Mouse (Mus musculus): Measurements from ENCODE around the gene Rasl11b. TPM values are rescaled to one million over a fixed set of nuclear protein-coding genes. Genes with fewer than 3 reads are reported as not detected.

Gene Rasl11b
- total RNA-seq (2015; ENCODE audit: low replicate concordance) (0.58 and 0.63 TPM in 2 replicates), total RNA-seq (2017; ENCODE audit: low replicate concordance) (0.70 TPM in 1 of 2 replicates, not detected in the other)

- ATAC-seq (replicated peaks; ENCODE audit: low FRiP score, poor library complexity, severe bottlenecking): peak; percentile 66; the same call in 1 of the 2 replicates
These were observed at the start of gene Rasl11b for GRCm38 (mm10) chr5:74194841-74195613. Rasl11b (plus strand) TSS chr5:74195286.

GRCm38 (mm10) chr5:74147631-74148030, 47.5 kb upstream of the Rasl11b start:
- ATAC-seq (replicated peaks; ENCODE audit: low FRiP score, poor library complexity, severe bottlenecking): no peak

DNA sequence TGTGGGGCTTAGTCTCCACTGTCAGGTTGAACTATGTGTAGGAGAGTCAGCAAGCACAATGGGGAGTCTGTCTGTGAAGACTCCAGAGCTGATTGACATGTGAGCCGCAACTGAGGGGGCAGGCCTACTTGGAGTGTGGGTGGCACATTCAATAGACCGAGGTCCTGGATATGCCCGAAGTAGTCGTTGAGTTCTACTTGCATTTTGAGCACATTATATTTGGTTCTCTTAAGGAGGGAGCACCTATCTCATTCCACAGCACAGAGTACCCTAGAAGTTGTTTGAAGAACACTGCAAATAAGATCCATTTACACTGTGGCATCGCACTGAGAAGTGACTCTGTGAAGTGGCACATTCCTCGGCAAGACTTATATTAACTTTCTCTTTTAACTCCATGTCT, 45.1 kb upstream of the Rasl11b start:
- no peak for ATAC-seq (replicated peaks; ENCODE audit: low FRiP score, poor library complexity, severe bottlenecking)

DNA sequence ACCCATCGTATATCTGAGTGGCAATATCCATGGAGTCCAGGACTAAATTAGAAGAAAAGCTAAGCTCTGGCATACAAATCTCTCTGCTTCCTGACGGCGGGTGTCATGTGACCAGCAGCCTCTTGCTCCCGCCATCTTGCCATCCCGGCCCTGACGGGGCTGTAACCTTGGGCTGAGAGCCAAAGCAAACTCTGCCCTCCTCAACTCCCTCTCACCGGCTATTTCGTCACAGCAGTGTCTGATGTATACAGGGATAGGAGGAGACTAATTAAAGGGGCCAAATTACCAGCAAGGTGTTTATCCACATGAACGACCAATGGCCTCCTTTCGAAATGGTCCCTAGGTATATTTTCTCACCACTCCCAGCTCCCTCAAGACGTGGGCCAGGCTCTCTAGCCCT, 43.3 kb upstream of the Rasl11b start:
- ATAC-seq (replicated peaks; ENCODE audit: low FRiP score, poor library complexity, severe bottlenecking): no peak

DNA sequence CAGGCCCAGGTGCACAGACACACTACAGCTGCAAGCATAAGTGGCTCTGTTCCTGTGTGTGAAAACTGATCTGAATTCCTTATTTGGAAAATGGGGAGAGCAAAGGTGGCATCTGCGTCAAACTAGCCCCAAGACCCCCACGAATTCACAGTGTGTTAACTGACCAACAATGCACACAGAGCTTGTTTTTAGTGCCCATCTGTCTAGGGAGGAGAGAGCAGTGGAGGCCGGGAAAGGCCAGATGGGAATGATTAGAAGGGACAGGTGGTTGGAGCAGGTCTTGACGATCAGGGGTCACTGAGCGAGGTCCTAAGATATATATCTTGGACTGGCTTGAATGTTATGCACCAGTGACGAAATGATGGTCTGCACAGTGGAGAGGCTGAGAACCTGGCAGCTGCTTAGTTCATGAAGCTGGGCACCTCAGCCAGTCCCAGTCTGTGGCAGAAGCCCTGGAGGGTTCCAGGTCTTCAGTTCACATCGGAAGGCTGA, 39.2 kb upstream of the Rasl11b start:
- no peak for ATAC-seq (replicated peaks; ENCODE audit: low FRiP score, poor library complexity, severe bottlenecking)

DNA sequence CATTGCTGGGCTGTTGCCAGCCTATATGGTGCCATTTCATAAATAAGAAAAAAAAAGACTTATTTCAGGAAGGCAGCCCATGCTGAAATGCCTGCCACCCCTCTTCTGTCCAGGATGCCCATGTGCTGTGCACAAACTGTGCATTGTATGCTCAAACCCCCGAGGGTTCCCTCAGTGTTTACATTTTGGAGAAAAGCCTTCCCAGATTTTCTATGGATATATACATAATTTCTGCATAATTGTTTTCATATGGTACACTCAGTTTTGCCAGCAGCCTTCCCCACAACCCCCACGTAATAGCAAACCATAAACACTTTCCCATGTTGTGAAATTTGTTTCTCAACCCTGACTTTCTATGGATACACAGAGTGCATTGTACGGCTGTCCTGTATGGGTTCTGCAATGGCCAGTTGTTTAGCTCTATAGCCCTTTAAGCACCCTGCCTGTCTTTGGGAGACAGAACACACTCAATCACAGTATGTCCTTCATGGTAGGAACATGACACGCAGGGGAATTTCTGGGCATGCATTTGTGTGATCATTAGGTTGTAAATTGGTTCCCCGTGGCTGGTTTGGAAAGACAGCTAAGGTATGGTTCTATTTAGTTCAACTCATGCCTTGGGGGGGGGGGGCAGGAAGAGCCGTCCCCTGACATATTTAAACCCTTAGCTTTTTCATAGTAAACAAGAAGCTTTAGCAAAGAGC, 36.0 kb upstream of the Rasl11b start:
- no peak for ATAC-seq (replicated peaks; ENCODE audit: low FRiP score, poor library complexity, severe bottlenecking)

GRCm38 (mm10) chr5:74159906-74160305, 35.2 kb upstream of the Rasl11b start:
- ATAC-seq (replicated peaks; ENCODE audit: low FRiP score, poor library complexity, severe bottlenecking): no peak

DNA sequence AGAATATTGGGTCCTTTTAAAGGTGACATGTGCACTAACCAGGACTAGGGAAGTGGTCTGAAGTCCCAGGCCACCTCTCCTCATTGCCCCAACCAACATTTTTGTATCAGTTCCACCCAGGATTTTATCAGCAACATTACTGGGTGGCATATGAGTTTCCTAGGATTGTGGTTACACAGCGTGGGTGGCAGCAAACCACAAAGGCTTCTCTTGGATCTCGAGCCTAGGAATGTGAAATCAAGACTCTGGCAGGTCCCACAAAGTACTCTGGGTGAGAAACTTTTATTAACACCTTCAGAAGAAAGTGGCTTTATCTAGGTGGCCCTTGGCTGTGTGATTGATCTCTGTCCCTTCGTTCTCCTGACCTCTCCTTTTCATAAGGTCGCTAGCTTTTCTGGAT, 34.7 kb upstream of the Rasl11b start:
- no peak for ATAC-seq (replicated peaks; ENCODE audit: low FRiP score, poor library complexity, severe bottlenecking)

GRCm38 (mm10) chr5:74161297-74161926, 33.7 kb upstream of the Rasl11b start:
- no peak for ATAC-seq (replicated peaks; ENCODE audit: low FRiP score, poor library complexity, severe bottlenecking)

GRCm38 (mm10) chr5:74162013-74162412, 33.1 kb upstream of the Rasl11b start:
- ATAC-seq (replicated peaks; ENCODE audit: low FRiP score, poor library complexity, severe bottlenecking): no peak

DNA sequence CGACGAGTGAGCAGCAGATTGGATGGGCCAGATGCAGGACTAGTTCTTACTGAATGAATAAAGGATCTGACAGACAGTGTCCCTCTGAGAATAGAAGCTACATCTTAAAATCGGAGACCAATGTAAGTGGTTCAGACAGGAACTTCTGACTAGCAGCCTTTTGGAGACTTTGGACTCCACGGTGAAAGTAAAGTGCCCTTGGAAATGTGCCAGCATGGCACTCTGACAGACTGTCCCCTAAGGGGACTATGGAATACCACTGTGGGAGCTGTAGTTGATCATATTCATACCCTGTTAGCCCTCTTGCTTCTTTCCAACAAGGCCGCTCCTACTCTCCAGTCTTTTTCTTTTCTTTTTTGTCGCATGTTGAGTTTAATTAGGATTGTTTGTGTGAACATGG, 31.9 kb upstream of the Rasl11b start:
- no peak for ATAC-seq (replicated peaks; ENCODE audit: low FRiP score, poor library complexity, severe bottlenecking)

DNA sequence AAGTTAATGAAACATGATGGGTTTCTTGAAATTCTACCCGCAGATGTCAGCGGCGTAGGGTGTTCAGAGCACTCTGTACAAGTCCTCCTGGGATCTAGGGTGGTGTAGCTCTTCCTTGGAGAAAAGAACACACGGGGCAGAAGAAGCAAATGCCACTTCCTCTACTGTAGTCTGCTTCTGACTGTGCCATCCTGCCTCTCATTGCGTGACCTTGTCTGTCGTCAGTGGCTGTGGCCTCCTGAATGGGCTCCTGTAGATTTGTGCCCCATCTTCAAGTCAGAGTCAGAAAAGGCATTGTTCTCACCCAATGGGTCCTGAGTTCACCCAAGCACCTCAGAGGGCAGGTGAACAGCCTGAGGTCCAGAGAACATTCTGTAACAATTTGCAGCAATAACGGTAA, 30.5 kb upstream of the Rasl11b start:
- ATAC-seq (replicated peaks; ENCODE audit: low FRiP score, poor library complexity, severe bottlenecking): no peak

DNA sequence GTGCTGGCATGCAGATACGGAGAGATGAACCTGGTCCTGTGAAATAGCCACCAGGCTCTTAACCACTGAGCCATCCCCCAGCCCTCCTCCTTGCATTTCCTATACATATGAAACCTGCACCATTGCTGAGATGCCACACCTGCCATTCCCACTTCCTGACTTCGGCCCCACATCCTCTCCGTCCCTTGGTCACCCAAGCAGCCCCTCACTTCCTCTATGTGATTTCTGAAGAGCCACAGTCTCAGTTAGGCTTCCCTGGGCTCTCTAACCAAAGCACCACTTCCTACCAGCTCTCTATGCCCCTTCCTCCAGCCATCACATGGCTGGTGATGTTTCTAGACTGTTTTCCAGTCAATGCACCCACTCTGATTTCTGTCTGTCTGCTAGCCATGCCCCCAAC, 28.4 kb upstream of the Rasl11b start:
- no peak for ATAC-seq (replicated peaks; ENCODE audit: low FRiP score, poor library complexity, severe bottlenecking)

GRCm38 (mm10) chr5:74168085-74168484, 27.0 kb upstream of the Rasl11b start:
- ATAC-seq (replicated peaks; ENCODE audit: low FRiP score, poor library complexity, severe bottlenecking): no peak

DNA sequence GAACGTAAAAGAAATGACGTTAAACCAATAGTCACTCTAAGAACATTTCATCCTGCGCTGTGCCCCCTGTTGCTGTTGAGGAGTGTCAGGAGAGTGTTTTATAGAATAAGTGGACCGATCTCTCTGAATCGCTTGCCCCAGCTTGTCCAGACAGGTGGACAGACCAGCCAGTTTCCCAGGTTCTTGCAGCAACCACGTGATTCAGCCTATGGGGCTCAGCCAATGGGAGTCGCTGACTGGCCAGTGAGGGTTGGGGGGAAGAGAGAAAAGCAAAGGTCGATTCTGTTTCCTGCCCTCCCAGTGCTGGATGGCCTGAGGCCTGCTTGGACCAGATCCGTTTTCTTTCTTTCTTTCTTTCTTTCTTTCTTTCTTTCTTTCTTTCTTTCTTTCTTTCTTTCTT, 23.3 kb upstream of the Rasl11b start:
- no peak for ATAC-seq (replicated peaks; ENCODE audit: low FRiP score, poor library complexity, severe bottlenecking)

- ATAC-seq (replicated peaks; ENCODE audit: low FRiP score, poor library complexity, severe bottlenecking): no peak
These were observed 22.9 kb upstream of the Rasl11b start for GRCm38 (mm10) chr5:74172208-74172607.

- no peak for ATAC-seq (replicated peaks; ENCODE audit: low FRiP score, poor library complexity, severe bottlenecking)
These were observed 21.8 kb upstream of the Rasl11b start for GRCm38 (mm10) chr5:74173162-74173844.

DNA sequence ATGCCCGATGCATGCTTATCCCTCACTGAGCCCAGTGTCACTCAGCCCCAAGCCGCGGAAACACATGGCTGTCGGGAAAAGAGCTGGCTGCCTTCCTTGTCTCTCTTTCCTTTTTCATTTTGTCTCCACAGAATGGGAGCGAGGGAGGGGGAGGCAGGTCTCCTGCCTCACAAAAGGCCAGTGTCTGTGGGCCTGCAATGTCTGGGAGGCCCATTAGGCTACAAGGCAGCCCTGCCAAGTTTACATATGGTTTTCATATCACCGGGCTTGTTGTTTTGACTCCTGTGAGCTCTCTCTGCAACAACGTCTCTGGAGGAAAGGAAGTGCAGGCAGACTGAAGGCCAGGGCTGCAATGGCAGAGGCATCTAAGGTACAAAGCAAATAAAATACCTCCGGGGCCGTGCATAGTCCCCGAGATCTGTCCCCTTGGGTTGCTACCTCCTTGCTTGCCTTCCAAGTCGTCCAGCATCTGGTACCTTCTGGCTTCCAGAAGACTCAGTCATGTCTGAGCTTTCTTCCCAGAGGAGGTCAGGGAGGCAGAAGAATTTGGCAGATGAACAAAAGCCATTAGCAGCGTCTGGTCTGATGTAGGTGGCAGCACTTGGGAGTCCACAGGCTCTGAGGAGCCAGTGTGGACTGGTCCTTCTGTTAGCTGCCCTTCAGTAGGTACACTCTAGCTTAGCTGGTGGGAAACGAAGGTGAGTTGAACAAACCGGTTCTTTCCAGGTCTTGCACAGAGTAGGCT, 19.4 kb upstream of the Rasl11b start:
- no peak for ATAC-seq (replicated peaks; ENCODE audit: low FRiP score, poor library complexity, severe bottlenecking)

DNA sequence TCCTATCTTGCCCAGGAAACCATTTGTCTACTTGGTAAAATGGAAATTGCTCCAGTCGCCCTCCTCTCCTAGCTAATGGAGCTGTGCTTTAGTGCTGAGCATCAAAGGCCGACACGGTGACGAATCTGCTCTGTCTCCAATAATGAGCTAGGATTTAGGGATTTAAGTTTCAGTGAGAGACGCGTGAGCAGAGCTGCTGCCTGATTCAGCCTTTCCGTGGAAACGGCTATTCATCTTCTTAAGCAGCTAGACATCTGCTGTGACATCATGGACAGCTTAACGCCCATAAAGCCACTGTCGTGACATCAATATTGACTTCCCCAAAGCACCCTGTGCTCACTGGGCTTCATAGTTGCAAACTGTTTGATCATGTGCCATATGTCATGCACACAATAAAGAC, 14.9 kb upstream of the Rasl11b start:
- ATAC-seq (replicated peaks; ENCODE audit: low FRiP score, poor library complexity, severe bottlenecking): no peak

Data from erythroblast, adult 5-6 weeks (primary cell).